Mouse (Mus musculus) adrenal gland, adult 18-20 months (tissue): ENCODE results near the gene Six1. TPM values are rescaled to one million over a fixed set of nuclear protein-coding genes. Genes with fewer than 3 reads are reported as not detected.
"Not testable (repeated sequence)": the region's sequence is repeated elsewhere in the genome, so short reads cannot be mapped to it uniquely, and the experiment has no call there.

ENCODE experiments used
- DNase-seq, 2 experiments: peaks; one replicate each; pipeline ENCODE4 v3.0.0; 2021 to 2022; ENCODE audit warnings: low spot score in 2 of 2
- total RNA-seq, 2 experiments: library from RNA; stranded (reverse); gene quantifications; 1 replicate in 1 of 2; 2 replicates in 1 of 2; pipeline ENCODE4 v1.2.3; 2021

Six1 gene
- total RNA-seq, 2 experiments from 2014 or later, result 1.8 to 8.8 TPM

GRCm38 (mm10) chr12:73037385-73038160, 16.1 kb downstream of the Six1 start:
- DNase-seq, result no peak

- DNase-seq, result no peak
Observed at GRCm38 (mm10) chr12:73034901-73035895, 18.5 kb downstream of the Six1 start.

GRCm38 (mm10) chr12:73032665-73033064, 21.0 kb downstream of the Six1 start:
- DNase-seq, result no peak

- DNase-seq, result no peak
Observed at GRCm38 (mm10) chr12:73031315-73031714, 22.4 kb downstream of the Six1 start.

GRCm38 (mm10) chr12:73025490-73025889, 28.2 kb downstream of the Six1 start:
- DNase-seq, result peak in 1 of 2 experiments; percentile 47

GRCm38 (mm10) chr12:73020941-73021340, 32.7 kb downstream of the Six1 start:
- DNase-seq, result peak; percentile 68 to 74

GRCm38 (mm10) chr12:73020422-73020821, 33.3 kb downstream of the Six1 start:
- no peak for DNase-seq

GRCm38 (mm10) chr12:73018838-73019237, 34.8 kb downstream of the Six1 start:
- no peak for DNase-seq

- no peak for DNase-seq
Observed at GRCm38 (mm10) chr12:73016171-73016570, 37.5 kb downstream of the Six1 start.

GRCm38 (mm10) chr12:73014311-73014710, 39.4 kb downstream of the Six1 start:
- no peak for DNase-seq

- DNase-seq, result no peak
Observed at GRCm38 (mm10) chr12:73012824-73013223, 40.9 kb downstream of the Six1 start.

GRCm38 (mm10) chr12:73012136-73012785, 41.4 kb downstream of the Six1 start:
- no peak for DNase-seq

- not testable (repeated sequence) for DNase-seq
Observed at GRCm38 (mm10) chr12:73002903-73003302, 50.8 kb downstream of the Six1 start.

- peak; percentile 36 to 41 for DNase-seq
Observed at GRCm38 (mm10) chr12:73002281-73002680, 51.4 kb downstream of the Six1 start.

GRCm38 (mm10) chr12:72998105-72999001, 55.3 kb downstream of the Six1 start:
- DNase-seq, result no peak

GRCm38 (mm10) chr12:72996646-72997045, 57.0 kb downstream of the Six1 start:
- DNase-seq, result no peak
